Mouse (Mus musculus): ENCODE measurements around the gene Havcr2. TPM values are rescaled to one million over a fixed set of nuclear protein-coding genes. Genes with fewer than 3 reads are reported as not detected.
A peak's percentile ranks its signal among the peaks of the same experiment; 100 is the strongest.

Gene Havcr2
- polyA plus RNA-seq, 1 experiment from 2014 or later: not detected

GRCm38 (mm10) chr11:46430123-46430522, 24.6 kb upstream of the Havcr2 start:
- Histone ChIP-seq H3K4me3 (ENCODE audit: low read depth, low read length) (no peak overlapping the region), H3K4me1 (ENCODE audit: control insufficient read depth, insufficient read depth, low read length) (no peaks in the 10 kb centered on the region), H3K4me2 (replicated peaks; ENCODE audit: low read depth, low read length) (no peak overlapping the region), H3K9ac (replicated peaks; ENCODE audit: low read depth, low read length) (no peak overlapping the region), H3K27me3 (ENCODE audit: control insufficient read depth, insufficient read depth, low read length) (no peaks in the 10 kb centered on the region), H3K27ac (ENCODE audit: low read length) (no peak overlapping the region), H3K9me3 (ENCODE audit: control insufficient read depth, low read depth, low read length) (no peaks in the 10 kb centered on the region), H3K36me3 (ENCODE audit: control insufficient read depth, insufficient read depth, low read length) (no peaks in the 10 kb centered on the region)
- ATAC-seq (ENCODE audit: insufficient number of reproducible peaks, insufficient read depth, low FRiP score, low read depth): no peak
- WGBS: 88% methylated on average over 2 of the region's 2 CpGs

- peak; percentile 80 for ATAC-seq (ENCODE audit: insufficient number of reproducible peaks, insufficient read depth, low FRiP score, low read depth)
- H3K4me1 ChIP-seq (ENCODE audit: control insufficient read depth, insufficient read depth, low read length): no peaks in the 10 kb centered on the region
- whole genome bisulfite sequencing: 22% methylated on average over 3 of the region's 3 CpGs
- no peak overlapping the region for H3K27ac ChIP-seq (ENCODE audit: low read length)
- no peak overlapping the region for H3K4me3 ChIP-seq (ENCODE audit: low read depth, low read length)
- H3K27me3 ChIP-seq (ENCODE audit: control insufficient read depth, insufficient read depth, low read length): no peaks in the 10 kb centered on the region
- no peaks in the 10 kb centered on the region for H3K9me3 ChIP-seq (ENCODE audit: control insufficient read depth, low read depth, low read length)
- no peak overlapping the region for H3K4me2 ChIP-seq (replicated peaks; ENCODE audit: low read depth, low read length)
- no peak overlapping the region for H3K9ac ChIP-seq (replicated peaks; ENCODE audit: low read depth, low read length)
- no peaks in the 10 kb centered on the region for H3K36me3 ChIP-seq (ENCODE audit: control insufficient read depth, insufficient read depth, low read length)
These were observed 23.6 kb upstream of the Havcr2 start for GRCm38 (mm10) chr11:46431129-46431528.

- no peaks in the 10 kb centered on the region for H3K9me3 ChIP-seq (ENCODE audit: control insufficient read depth, low read depth, low read length)
- no peak overlapping the region for H3K27ac ChIP-seq (ENCODE audit: low read length)
- no peak overlapping the region for H3K9ac ChIP-seq (replicated peaks; ENCODE audit: low read depth, low read length)
- ATAC-seq (ENCODE audit: insufficient number of reproducible peaks, insufficient read depth, low FRiP score, low read depth): no peak
- H3K4me3 ChIP-seq (ENCODE audit: low read depth, low read length): no peak overlapping the region
- H3K27me3 ChIP-seq (ENCODE audit: control insufficient read depth, insufficient read depth, low read length): no peaks in the 10 kb centered on the region
- no peaks in the 10 kb centered on the region for H3K4me1 ChIP-seq (ENCODE audit: control insufficient read depth, insufficient read depth, low read length)
- H3K36me3 ChIP-seq (ENCODE audit: control insufficient read depth, insufficient read depth, low read length): no peaks in the 10 kb centered on the region; the same call in 1 of the 2 replicates
- no peak overlapping the region for H3K4me2 ChIP-seq (replicated peaks; ENCODE audit: low read depth, low read length)
These were observed 19.4 kb upstream of the Havcr2 start for GRCm38 (mm10) chr11:46435363-46435762.

DNA sequence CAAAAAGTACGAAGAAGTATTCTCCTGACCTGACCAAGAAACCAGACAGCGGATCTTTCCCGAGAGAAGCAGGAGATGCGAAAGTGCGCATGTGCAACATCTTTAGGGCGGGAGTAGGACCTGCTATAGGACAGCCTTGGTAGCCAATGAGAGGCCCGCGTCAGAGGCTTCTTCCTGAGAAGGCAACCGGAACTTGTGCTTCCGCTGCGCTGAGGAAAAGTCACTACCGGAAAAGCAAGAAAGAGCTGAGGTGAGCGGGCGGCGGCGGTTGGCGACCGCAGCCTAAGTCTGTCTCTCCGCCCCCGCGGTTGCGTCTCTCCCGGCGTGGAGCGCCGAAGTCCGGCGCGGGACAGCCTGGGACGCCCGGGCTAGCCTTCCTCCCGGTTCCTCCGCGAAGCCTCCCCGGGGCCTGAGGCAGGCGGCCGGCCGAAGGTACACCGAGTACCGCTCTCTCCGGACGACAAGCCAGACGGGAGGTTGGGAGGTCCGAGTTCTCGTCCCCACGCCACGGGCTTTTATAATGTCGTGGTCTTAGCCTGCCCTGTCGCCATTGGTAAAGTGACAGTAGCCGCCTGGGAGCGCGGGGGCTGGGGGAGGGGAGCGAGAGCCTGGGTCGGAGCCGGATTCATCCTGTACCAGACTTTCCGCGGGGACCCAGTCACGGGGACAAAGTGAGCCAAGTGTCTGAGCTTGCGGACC, 17.8 kb upstream of the Havcr2 start, which contains the start of gene Med7:
Med7 (plus strand) TSS at position 166 of the 699 bp plus-strand sequence.
- Histone ChIP-seq H3K4me2 (replicated peaks; ENCODE audit: low read depth, low read length) (peak within 1 kb of the TSS; percentile 79), H3K36me3 (ENCODE audit: control insufficient read depth, insufficient read depth, low read length) (peaks cover 3% of the 10 kb centered on the region; the same call in 1 of the 2 replicates), H3K27ac (ENCODE audit: low read length) (peak within 1 kb of the TSS; percentile 83), H3K9me3 (ENCODE audit: control insufficient read depth, low read depth, low read length) (no peaks in the 10 kb centered on the region), H3K4me3 (ENCODE audit: low read depth, low read length) (peak within 1 kb of the TSS; percentile 86), H3K9ac (replicated peaks; ENCODE audit: low read depth, low read length) (peak within 1 kb of the TSS; percentile 63), H3K27me3 (ENCODE audit: control insufficient read depth, insufficient read depth, low read length) (no peaks in the 10 kb centered on the region), H3K4me1 (ENCODE audit: control insufficient read depth, insufficient read depth, low read length) (no peaks in the 10 kb centered on the region)
- WGBS: under 1% methylated on average over 59 of the region's 59 CpGs
- peak; percentile 100 for ATAC-seq (ENCODE audit: insufficient number of reproducible peaks, insufficient read depth, low FRiP score, low read depth)

GRCm38 (mm10) chr11:46437459-46438000, 17.2 kb upstream of the Havcr2 start:
- Histone ChIP-seq H3K4me1 (ENCODE audit: control insufficient read depth, insufficient read depth, low read length) (no peaks in the 10 kb centered on the region), H3K27ac (ENCODE audit: low read length) (no peak overlapping the region; the same call in 1 of the 2 replicates), H3K27me3 (ENCODE audit: control insufficient read depth, insufficient read depth, low read length) (no peaks in the 10 kb centered on the region), H3K4me3 (ENCODE audit: low read depth, low read length) (peak overlapping the region; percentile 86), H3K36me3 (ENCODE audit: control insufficient read depth, insufficient read depth, low read length) (peaks cover 7% of the 10 kb centered on the region; the same call in 1 of the 2 replicates), H3K4me2 (replicated peaks; ENCODE audit: low read depth, low read length) (peak overlapping the region; percentile 79), H3K9ac (replicated peaks; ENCODE audit: low read depth, low read length) (peak overlapping the region; percentile 63), H3K9me3 (ENCODE audit: control insufficient read depth, low read depth, low read length) (no peaks in the 10 kb centered on the region)
- WGBS: under 1% methylated on average over 23 of the region's 23 CpGs
- no peak for ATAC-seq (ENCODE audit: insufficient number of reproducible peaks, insufficient read depth, low FRiP score, low read depth)

GRCm38 (mm10) chr11:46439005-46439543, 15.7 kb upstream of the Havcr2 start:
- ATAC-seq (ENCODE audit: insufficient number of reproducible peaks, insufficient read depth, low FRiP score, low read depth): no peak
- Histone ChIP-seq H3K27ac (ENCODE audit: low read length) (no peak overlapping the region), H3K4me1 (ENCODE audit: control insufficient read depth, insufficient read depth, low read length) (no peaks in the 10 kb centered on the region), H3K9me3 (ENCODE audit: control insufficient read depth, low read depth, low read length) (no peaks in the 10 kb centered on the region), H3K36me3 (ENCODE audit: control insufficient read depth, insufficient read depth, low read length) (peaks cover 9% of the 10 kb centered on the region; the same call in 1 of the 2 replicates), H3K4me2 (replicated peaks; ENCODE audit: low read depth, low read length) (no peak overlapping the region), H3K9ac (replicated peaks; ENCODE audit: low read depth, low read length) (no peak overlapping the region), H3K4me3 (ENCODE audit: low read depth, low read length) (no peak overlapping the region), H3K27me3 (ENCODE audit: control insufficient read depth, insufficient read depth, low read length) (no peaks in the 10 kb centered on the region)
- WGBS: 86% methylated on average over 5 of the region's 5 CpGs

DNA sequence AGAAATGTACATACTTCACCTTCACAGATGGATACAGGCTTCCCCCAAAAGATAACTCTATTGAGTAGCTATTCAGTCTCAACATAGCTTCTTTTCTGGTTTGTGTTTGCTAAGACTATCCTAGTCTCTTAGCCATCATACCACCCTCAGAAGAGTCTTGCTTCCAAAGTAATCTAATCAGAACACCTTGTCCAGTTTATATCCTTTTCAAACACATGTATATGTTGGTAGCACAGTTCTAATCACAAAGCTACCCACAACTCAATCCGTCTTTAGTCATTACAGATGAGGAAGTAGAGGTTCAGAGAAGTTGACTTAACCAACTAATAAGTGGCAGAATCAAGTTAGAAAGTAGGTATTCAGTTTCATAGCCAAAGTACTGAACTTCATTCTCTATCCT, 13.0 kb upstream of the Havcr2 start:
- 88% methylated on average over 1 of the region's 1 CpGs for WGBS
- H3K9me3 ChIP-seq (ENCODE audit: control insufficient read depth, low read depth, low read length): no peaks in the 10 kb centered on the region
- no peaks in the 10 kb centered on the region for H3K27me3 ChIP-seq (ENCODE audit: control insufficient read depth, insufficient read depth, low read length)
- no peak overlapping the region for H3K4me3 ChIP-seq (ENCODE audit: low read depth, low read length)
- peaks cover 9% of the 10 kb centered on the region; the same call in 1 of the 2 replicates for H3K36me3 ChIP-seq (ENCODE audit: control insufficient read depth, insufficient read depth, low read length)
- H3K27ac ChIP-seq (ENCODE audit: low read length): no peak overlapping the region
- no peak overlapping the region for H3K9ac ChIP-seq (replicated peaks; ENCODE audit: low read depth, low read length)
- no peak for ATAC-seq (ENCODE audit: insufficient number of reproducible peaks, insufficient read depth, low FRiP score, low read depth)
- H3K4me1 ChIP-seq (ENCODE audit: control insufficient read depth, insufficient read depth, low read length): no peaks in the 10 kb centered on the region
- no peak overlapping the region for H3K4me2 ChIP-seq (replicated peaks; ENCODE audit: low read depth, low read length)

GRCm38 (mm10) chr11:46443152-46443551, 11.6 kb upstream of the Havcr2 start:
- H3K27me3 ChIP-seq (ENCODE audit: control insufficient read depth, insufficient read depth, low read length): no peaks in the 10 kb centered on the region
- no peaks in the 10 kb centered on the region for H3K9me3 ChIP-seq (ENCODE audit: control insufficient read depth, low read depth, low read length)
- peaks cover 9% of the 10 kb centered on the region; the same call in 1 of the 2 replicates for H3K36me3 ChIP-seq (ENCODE audit: control insufficient read depth, insufficient read depth, low read length)
- no peak overlapping the region for H3K27ac ChIP-seq (ENCODE audit: low read length)
- WGBS: 94% methylated on average over 1 of the region's 1 CpGs
- H3K4me1 ChIP-seq (ENCODE audit: control insufficient read depth, insufficient read depth, low read length): no peaks in the 10 kb centered on the region
- no peak for ATAC-seq (ENCODE audit: insufficient number of reproducible peaks, insufficient read depth, low FRiP score, low read depth)
- no peak overlapping the region for H3K4me2 ChIP-seq (replicated peaks; ENCODE audit: low read depth, low read length)
- H3K9ac ChIP-seq (replicated peaks; ENCODE audit: low read depth, low read length): no peak overlapping the region
- H3K4me3 ChIP-seq (ENCODE audit: low read depth, low read length): no peak overlapping the region

Data from stomach, embryonic 14.5 days (tissue).